In genomic region chr13:100776056-100776419, GRCm38 (mm10) we compare ENCODE assay signal across 8 mouse cellular contexts. TPM values are rescaled to one million over a fixed set of nuclear protein-coding genes. Genes with fewer than 3 reads are reported as not detected.
DNase-seq lines count a peak whose midpoint lies in the region; ATAC-seq and TF ChIP-seq lines count a peak whose summit lies in the region.

No protein-coding gene starts in this region.

- WGBS in lung, embryonic 14.5 days: 13% methylated on average over 8 of the region's 8 CpGs
- WGBS in intestine, embryonic 15.5 days: 9% methylated on average over 8 of the region's 8 CpGs
- WGBS in neural tube, embryonic 12.5 days: 12% methylated on average over 8 of the region's 8 CpGs

- H3K4me3 ChIP-seq in lung, embryonic 14.5 days (ENCODE audit: low read depth, low read length): peak overlapping the region; percentile 90
- peak overlapping the region; percentile 79 for H3K4me3 ChIP-seq in embryonic fibroblast, embryonic 13.5 days (ENCODE audit: insufficient read depth, low read length)
- H3K4me3 ChIP-seq in intestine, embryonic 15.5 days (replicated peaks): peak overlapping the region; percentile 84
- H3K4me3 ChIP-seq in neural tube, embryonic 12.5 days: peak overlapping the region; percentile 79

- peak overlapping the region; percentile 80 for H3K9ac ChIP-seq in lung, embryonic 14.5 days
- peak overlapping the region; percentile 80; the same call in 1 of the 2 replicates for H3K9ac ChIP-seq in intestine, embryonic 15.5 days
- H3K9ac ChIP-seq in neural tube, embryonic 12.5 days: peak overlapping the region; percentile 76

- peak; percentile 20; the same call in 1 of the 2 replicates for ATAC-seq in lung, embryonic 14.5 days (ENCODE audit: insufficient read depth)
- peak; percentile 6; the same call in 1 of the 2 replicates for ATAC-seq in intestine, embryonic 15.5 days
- no peak; the same call in 1 of the 2 replicates for ATAC-seq in neural tube, embryonic 12.5 days (ENCODE audit: low FRiP score, low read depth)

- no peak; the same call in 1 of the 2 replicates for TF ChIP-seq POLR2A in embryonic fibroblast, embryonic 13.5 days (IDR thresholded peaks at IDR 0.05; ENCODE audit: low read depth, low read length)

- no peak for TF ChIP-seq CTCF in lung, embryonic 14.5 days (IDR thresholded peaks at IDR 0.05; ENCODE audit: low read depth)
- no peak for TF ChIP-seq CTCF in embryonic fibroblast, embryonic 13.5 days (IDR thresholded peaks at IDR 0.05; ENCODE audit: borderline replicate concordance, insufficient read depth, low read length)

- H3K27ac ChIP-seq in lung, embryonic 14.5 days (ENCODE audit: low read depth): peak overlapping the region; percentile 63; the same call in 1 of the 2 replicates
- H3K27ac ChIP-seq in embryonic fibroblast, embryonic 13.5 days (ENCODE audit: insufficient read depth, low read length): no peak overlapping the region
- H3K27ac ChIP-seq in intestine, embryonic 15.5 days: no peak overlapping the region
- no peak overlapping the region for H3K27ac ChIP-seq in neural tube, embryonic 12.5 days

- no peaks in the 10 kb centered on the region for H3K4me1 ChIP-seq in lung, embryonic 14.5 days (ENCODE audit: insufficient read depth)
- H3K4me1 ChIP-seq in embryonic fibroblast, embryonic 13.5 days (ENCODE audit: control insufficient read depth, insufficient read depth, low read length): no peaks in the 10 kb centered on the region
- 0 out of 2 replicates have a peak, but pooled peaks cover 7% of the 10 kb centered on the region for H3K4me1 ChIP-seq in intestine, embryonic 15.5 days (replicated peaks)
- peaks cover 14% of the 10 kb centered on the region for H3K4me1 ChIP-seq in neural tube, embryonic 12.5 days

- DNase-seq in lung, embryonic 14.5 days: no peak
- no peak for DNase-seq in lung, adult 18-20 months
- DNase-seq in left cerebral cortex, adult 11 months (ENCODE audit: low spot score): no peak
- no peak for DNase-seq in cerebellum, postnatal 36 days
- DNase-seq in T-cell, adult 2 months (ENCODE audit: low spot score): no peak

- H3K9me3 ChIP-seq in lung, embryonic 14.5 days (ENCODE audit: low read depth, low read length): no peaks in the 10 kb centered on the region
- H3K9me3 ChIP-seq in intestine, embryonic 15.5 days: no peaks in the 10 kb centered on the region
- no peaks in the 10 kb centered on the region for H3K9me3 ChIP-seq in neural tube, embryonic 12.5 days

- H3K36me3 ChIP-seq in lung, embryonic 14.5 days (ENCODE audit: insufficient read depth): peaks cover 38% of the 10 kb centered on the region
- no peaks in the 10 kb centered on the region for H3K36me3 ChIP-seq in intestine, embryonic 15.5 days
- peaks cover 14% of the 10 kb centered on the region for H3K36me3 ChIP-seq in neural tube, embryonic 12.5 days

- H3K27me3 ChIP-seq in lung, embryonic 14.5 days (ENCODE audit: insufficient read depth, low read length): no peaks in the 10 kb centered on the region
- H3K27me3 ChIP-seq in intestine, embryonic 15.5 days (replicated peaks): no peaks in the 10 kb centered on the region
- H3K27me3 ChIP-seq in neural tube, embryonic 12.5 days (replicated peaks): no peaks in the 10 kb centered on the region

- peak overlapping the region; percentile 71 for H3K4me2 ChIP-seq in lung, embryonic 14.5 days
- peak overlapping the region; percentile 92 for H3K4me2 ChIP-seq in intestine, embryonic 15.5 days (replicated peaks)
- H3K4me2 ChIP-seq in neural tube, embryonic 12.5 days (replicated peaks): peak overlapping the region; percentile 95

RNA-seq across cellular contexts. Expression of gene Cenph, which starts 0.3 kb away (rescaled TPM):
- 45.0 and 47.9 TPM in 2 replicates for polyA plus RNA-seq in lung, embryonic 14.5 days (2014; fragmentation: Nextera tagmentation; extraction: Ambion mirVana)
- polyA plus RNA-seq in embryonic fibroblast, embryonic 13.5 days (2011; ENCODE audit: insufficient read length, low read depth, missing spikeins): 17.4 and 20.9 TPM in 2 replicates
- polyA plus RNA-seq in intestine, embryonic 15.5 days (2015; fragmentation: Nextera tagmentation; extraction: Ambion mirVana): 30.8 and 31.4 TPM in 2 replicates
- 27.8 and 27.9 TPM in 2 replicates for polyA plus RNA-seq in neural tube, embryonic 12.5 days (2016; fragmentation: Nextera tagmentation; extraction: Ambion mirVana)

RNA-seq across cellular contexts. Expression of gene Ccnb1, which starts 10.3 kb away (rescaled TPM):
- polyA plus RNA-seq in lung, embryonic 14.5 days (2014; fragmentation: Nextera tagmentation; extraction: Ambion mirVana): 329 and 358 TPM in 2 replicates
- 84.2 and 103 TPM in 2 replicates for polyA plus RNA-seq in embryonic fibroblast, embryonic 13.5 days (2011; ENCODE audit: insufficient read length, low read depth, missing spikeins)
- 204 and 217 TPM in 2 replicates for polyA plus RNA-seq in intestine, embryonic 15.5 days (2015; fragmentation: Nextera tagmentation; extraction: Ambion mirVana)
- 197 and 198 TPM in 2 replicates for polyA plus RNA-seq in neural tube, embryonic 12.5 days (2016; fragmentation: Nextera tagmentation; extraction: Ambion mirVana)

RNA-seq across cellular contexts. Expression of gene Mrps36, which starts 31.6 kb away (rescaled TPM):
- 166 and 178 TPM in 2 replicates for polyA plus RNA-seq in lung, embryonic 14.5 days (2014; fragmentation: Nextera tagmentation; extraction: Ambion mirVana)
- 62.8 and 64.2 TPM in 2 replicates for polyA plus RNA-seq in embryonic fibroblast, embryonic 13.5 days (2011; ENCODE audit: insufficient read length, low read depth, missing spikeins)
- 253 and 271 TPM in 2 replicates for polyA plus RNA-seq in intestine, embryonic 15.5 days (2015; fragmentation: Nextera tagmentation; extraction: Ambion mirVana)
- polyA plus RNA-seq in neural tube, embryonic 12.5 days (2016; fragmentation: Nextera tagmentation; extraction: Ambion mirVana): 135 and 144 TPM in 2 replicates

RNA-seq across cellular contexts. Expression of gene Cdk7, which starts 45.3 kb away (rescaled TPM):
- polyA plus RNA-seq in lung, embryonic 14.5 days (2014; fragmentation: Nextera tagmentation; extraction: Ambion mirVana): 99.9 and 106 TPM in 2 replicates
- 81.4 and 82.4 TPM in 2 replicates for polyA plus RNA-seq in embryonic fibroblast, embryonic 13.5 days (2011; ENCODE audit: insufficient read length, low read depth, missing spikeins)
- polyA plus RNA-seq in intestine, embryonic 15.5 days (2015; fragmentation: Nextera tagmentation; extraction: Ambion mirVana): 78.4 and 79.1 TPM in 2 replicates
- 63.5 and 65.4 TPM in 2 replicates for polyA plus RNA-seq in neural tube, embryonic 12.5 days (2016; fragmentation: Nextera tagmentation; extraction: Ambion mirVana)

RNA-seq across cellular contexts. Expression of gene Slc30a5, which starts 57.2 kb away (rescaled TPM):
- polyA plus RNA-seq in lung, embryonic 14.5 days (2014; fragmentation: Nextera tagmentation; extraction: Ambion mirVana): 63.3 and 64.6 TPM in 2 replicates
- polyA plus RNA-seq in embryonic fibroblast, embryonic 13.5 days (2011; ENCODE audit: insufficient read length, low read depth, missing spikeins): 54.5 and 58.8 TPM in 2 replicates
- 68.7 and 68.9 TPM in 2 replicates for polyA plus RNA-seq in intestine, embryonic 15.5 days (2015; fragmentation: Nextera tagmentation; extraction: Ambion mirVana)
- 42.2 and 43.7 TPM in 2 replicates for polyA plus RNA-seq in neural tube, embryonic 12.5 days (2016; fragmentation: Nextera tagmentation; extraction: Ambion mirVana)
